Mouse (Mus musculus) testis, adult 2 months (tissue): ENCODE results near the gene Znrf2.

Source experiments
- CTCF ChIP-seq: fragments of 200-500 bp; IDR thresholded peaks from 2 replicates; pipeline ENCODE4 v1.5.1; 2012; ENCODE audit warnings: low read depth, mild to moderate bottlenecking, inconsistent platforms, low read length, moderate library complexity; ENCODE audit not compliant: control insufficient read depth, insufficient read depth, insufficient replicate concordance
- POLR2A ChIP-seq: fragments of 200-500 bp; IDR thresholded peaks from 2 replicates; pipeline ENCODE4 v1.6.1; 2012; ENCODE audit warnings: low read depth, mild to moderate bottlenecking, inconsistent platforms, low read length, moderate library complexity; ENCODE audit not compliant: control insufficient read depth

- TF ChIP-seq POLR2A (no peak), CTCF (no peak)
These were observed 63.4 kb downstream of the Znrf2 start for GRCm38 (mm10) chr6:54880086-54880485.
